Mouse (Mus musculus): ENCODE results near the gene Ercc1. TPM values are rescaled to one million over a fixed set of nuclear protein-coding genes. Genes with fewer than 3 reads are reported as not detected.

The Ercc1 gene
- total RNA-seq, 4 experiments from 2014 or later: 41.9 to 47.8 (median 43.2) TPM

GRCm38 (mm10) chr7:19309278-19309883 is 35.2 kb upstream of the Ercc1 start:
- DNase-seq (ENCODE audit: low spot score in 2 of 2): no peak

- DNase-seq (ENCODE audit: low spot score in 2 of 2): peak; percentile 93 to 96
Observed at GRCm38 (mm10) chr7:19309884-19310641, 34.5 kb upstream of the Ercc1 start, which contains the start of gene Fosb. Gene Fosb, minus strand, starts transcription at chr7:19310051.

GRCm38 (mm10) chr7:19311991-19312390 is 32.6 kb upstream of the Ercc1 start:
- DNase-seq (ENCODE audit: low spot score in 2 of 2): no peak

DNA sequence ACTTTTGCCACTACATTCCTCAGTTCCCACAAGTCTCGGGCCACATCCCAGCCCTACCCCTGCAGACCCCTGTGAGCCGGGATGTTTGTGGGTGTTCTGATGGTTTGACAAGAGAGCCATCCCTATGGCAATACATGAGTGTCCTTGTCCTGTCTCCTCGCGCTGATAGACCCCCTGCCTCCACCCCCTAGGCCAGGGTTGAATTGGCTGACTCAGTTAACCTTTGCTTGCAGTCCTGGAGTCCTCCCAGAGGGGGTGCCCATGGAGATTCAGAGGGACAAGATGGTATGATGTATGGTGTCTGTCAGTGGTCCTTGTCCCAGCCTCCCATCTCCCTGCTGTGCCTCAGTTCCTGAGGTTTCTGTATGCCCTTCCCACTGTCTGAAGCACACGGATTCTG is 30.5 kb upstream of the Ercc1 start:
- no peak for DNase-seq (ENCODE audit: low spot score in 2 of 2)

- DNase-seq (ENCODE audit: low spot score in 2 of 2): no peak
Observed at GRCm38 (mm10) chr7:19316451-19317161, 28.0 kb upstream of the Ercc1 start.

DNA sequence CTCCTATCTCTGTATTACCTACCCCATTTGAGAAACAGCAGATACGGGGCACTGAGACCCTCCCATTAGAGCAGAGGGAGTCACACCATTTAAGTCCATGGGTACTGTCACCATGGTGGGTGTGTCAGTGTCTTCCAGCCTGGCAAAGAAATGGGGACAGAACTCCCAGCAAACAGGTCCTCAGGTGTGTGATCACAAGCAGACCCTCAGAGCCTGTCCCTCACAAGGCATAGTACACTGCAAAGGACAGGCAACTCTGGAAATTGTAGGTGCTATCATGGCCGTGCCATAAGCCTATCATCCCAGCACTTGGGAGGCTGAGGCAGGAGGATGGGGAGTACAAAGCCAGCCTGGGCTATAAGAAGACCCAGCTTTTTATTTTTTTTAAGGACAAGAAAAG is 26.4 kb upstream of the Ercc1 start:
- no peak for DNase-seq (ENCODE audit: low spot score in 2 of 2)

GRCm38 (mm10) chr7:19318676-19319075 is 25.9 kb upstream of the Ercc1 start:
- DNase-seq (ENCODE audit: low spot score in 2 of 2): no peak

DNA sequence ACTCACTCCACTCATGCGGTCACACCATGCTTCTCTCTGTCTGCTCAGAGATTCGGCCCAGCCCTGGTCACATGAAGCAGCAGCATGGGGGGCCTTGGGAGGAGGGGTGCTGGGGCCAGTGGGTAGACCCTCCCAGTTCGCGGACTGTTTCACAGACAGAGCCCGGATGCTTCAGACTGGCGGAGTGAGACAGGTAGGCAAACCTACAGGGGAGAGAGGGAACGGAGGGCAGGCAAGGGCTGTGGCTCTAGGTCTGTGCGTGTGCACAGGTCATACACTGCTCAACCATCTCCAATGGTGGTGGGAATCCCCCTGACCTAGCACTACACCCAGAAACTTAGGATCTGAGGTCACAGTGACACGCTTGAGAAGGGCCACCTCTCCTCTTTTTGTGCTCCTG is 25.1 kb upstream of the Ercc1 start:
- DNase-seq (ENCODE audit: low spot score in 2 of 2): no peak

GRCm38 (mm10) chr7:19319906-19320305 is 24.7 kb upstream of the Ercc1 start:
- DNase-seq (ENCODE audit: low spot score in 2 of 2): peak; percentile 92

- DNase-seq (ENCODE audit: low spot score in 2 of 2): no peak
Observed at GRCm38 (mm10) chr7:19320637-19321036, 23.9 kb upstream of the Ercc1 start.

GRCm38 (mm10) chr7:19321464-19321863 is 23.1 kb upstream of the Ercc1 start:
- no peak for DNase-seq (ENCODE audit: low spot score in 2 of 2)

GRCm38 (mm10) chr7:19322489-19322888 is 22.1 kb upstream of the Ercc1 start:
- DNase-seq (ENCODE audit: low spot score in 2 of 2): no peak

DNA sequence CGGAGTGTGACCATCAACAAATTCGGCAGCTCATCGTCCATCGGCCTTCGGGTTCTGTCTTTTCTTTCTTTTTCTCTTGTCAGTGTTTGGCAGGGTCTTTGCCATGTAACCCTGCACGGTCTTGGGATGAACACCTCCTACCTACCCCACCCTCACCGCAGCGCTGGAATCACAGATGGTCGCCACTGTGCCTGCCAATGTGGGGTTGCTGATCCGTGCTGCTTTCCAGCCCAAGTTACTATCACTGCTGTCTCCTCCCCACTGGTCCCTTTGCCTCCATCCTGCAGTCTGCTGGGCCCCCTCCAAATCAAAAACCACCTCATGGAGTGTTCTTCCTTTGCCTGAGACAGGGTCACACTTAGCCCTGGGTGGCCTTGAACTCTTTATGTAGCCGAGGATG is 20.4 kb upstream of the Ercc1 start:
- DNase-seq (ENCODE audit: low spot score in 2 of 2): no peak

GRCm38 (mm10) chr7:19325262-19326199 is 19.0 kb upstream of the Ercc1 start:
- no peak for DNase-seq (ENCODE audit: low spot score in 2 of 2)

- DNase-seq (ENCODE audit: low spot score in 2 of 2): no peak
Observed at GRCm38 (mm10) chr7:19326359-19326758, 18.2 kb upstream of the Ercc1 start.

- DNase-seq (ENCODE audit: low spot score in 2 of 2): peak; percentile 80 to 84
Observed at GRCm38 (mm10) chr7:19327128-19327527, 17.4 kb upstream of the Ercc1 start.

DNA sequence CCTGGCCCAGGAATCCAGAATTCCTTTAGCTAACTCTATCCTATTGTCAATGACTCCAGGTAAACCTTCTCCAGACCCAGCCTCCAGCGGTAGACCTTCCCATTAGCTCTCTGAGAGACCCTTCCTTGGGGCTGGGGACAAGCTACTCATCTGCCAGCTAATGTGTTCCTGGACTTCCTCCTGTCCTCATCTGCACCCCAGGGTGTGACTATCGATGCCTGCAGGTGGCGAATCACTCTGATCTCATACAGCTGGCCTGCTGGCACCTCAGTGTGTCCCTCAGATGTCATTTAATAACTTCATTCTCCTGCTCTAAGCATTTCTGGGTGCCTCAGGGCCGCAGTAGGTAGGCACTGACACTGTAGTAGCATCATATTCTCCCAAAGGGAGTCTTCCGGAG is 16.8 kb upstream of the Ercc1 start:
- no peak for DNase-seq (ENCODE audit: low spot score in 2 of 2)

- no peak for DNase-seq (ENCODE audit: low spot score in 2 of 2)
Observed at GRCm38 (mm10) chr7:19328425-19328824, 16.2 kb upstream of the Ercc1 start.

DNA sequence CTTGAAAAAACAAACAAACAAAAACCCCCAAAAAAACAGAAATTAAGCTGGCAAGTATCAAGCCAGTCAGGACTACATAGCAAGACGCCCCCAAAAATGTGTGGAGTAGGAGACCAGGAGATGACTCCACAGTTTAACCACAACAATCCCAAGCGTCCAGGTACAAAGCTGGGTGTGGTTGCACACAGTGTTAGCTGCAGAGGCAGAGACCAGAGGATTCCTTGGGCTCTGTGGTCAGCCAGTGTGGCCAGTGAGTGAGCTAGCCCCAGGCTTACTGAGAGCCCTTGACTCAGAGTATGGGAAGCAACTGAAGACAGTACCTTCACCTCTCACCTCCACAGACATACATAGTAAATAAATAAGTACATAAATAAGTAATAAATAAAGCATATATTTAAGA is 12.7 kb upstream of the Ercc1 start:
- no peak for DNase-seq (ENCODE audit: low spot score in 2 of 2)

DNA sequence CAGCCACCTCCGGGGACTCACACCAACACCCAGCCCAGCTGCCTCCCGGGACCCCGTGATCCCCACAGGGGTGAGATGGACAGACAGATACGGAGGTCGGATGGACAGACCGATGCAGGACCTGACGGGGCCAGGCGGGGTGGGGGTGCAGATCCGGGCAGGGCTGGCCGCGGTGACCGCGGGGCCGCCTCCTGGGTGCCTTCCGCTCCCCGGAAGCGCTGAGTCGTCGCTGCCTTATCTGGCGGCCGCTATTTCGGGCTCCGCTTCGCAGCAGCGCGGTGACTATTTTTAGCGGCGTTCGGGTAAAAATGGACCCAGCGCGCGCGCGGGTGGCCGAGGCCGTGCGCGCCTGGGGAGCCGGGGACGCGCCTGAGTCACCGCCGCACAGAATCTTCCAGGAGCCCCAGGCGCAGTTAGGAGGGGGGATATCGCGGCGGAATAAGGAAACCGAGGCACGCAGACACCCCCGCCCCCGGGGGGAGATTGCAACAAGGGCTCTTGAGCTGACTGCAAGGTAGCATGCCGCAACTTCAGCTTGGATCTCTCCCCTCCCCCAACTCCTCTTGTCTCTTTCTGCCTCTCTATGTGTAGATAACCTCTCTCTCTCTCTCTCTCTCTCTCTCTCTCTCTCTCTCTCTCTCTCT is 11.7 kb upstream of the Ercc1 start:
- DNase-seq (ENCODE audit: low spot score in 2 of 2): peak; percentile 64 to 79

GRCm38 (mm10) chr7:19335583-19335982 is 9.0 kb upstream of the Ercc1 start:
- DNase-seq (ENCODE audit: low spot score in 2 of 2): no peak
